Mouse (Mus musculus) kidney, postnatal 0 days (tissue): ENCODE data around the gene Acacb. TPM values are rescaled to one million over a fixed set of nuclear protein-coding genes. Genes with fewer than 3 reads are reported as not detected.

Experiments used
- ATAC-seq: fragments of 200-750 bp; cut with Nextera tagmentation; replicated peaks from 2 replicates; pipeline ENCODE4 v1.8.0; 2017; ENCODE audit warnings: low read depth, moderate number of reproducible peaks, moderate TSS enrichment, moderate library complexity; ENCODE audit not compliant: low FRiP score
- DNase-seq: peaks from one replicate; pipeline ENCODE4 v3.0.0-alpha.2; 2016; ENCODE audit warnings: low spot score
- H3K27ac ChIP-seq: fragments of 300-500 bp; sonication (generic); 2 replicates; pipeline ENCODE4 v1.5.1; 2014; ENCODE audit warnings: mild to moderate bottlenecking
- H3K27me3 ChIP-seq: fragments of 300-500 bp; sonication (generic); 2 replicates; pipeline ENCODE4 v1.6.1; 2014; ENCODE audit warnings: low read length, mixed read lengths; ENCODE audit not compliant: insufficient read depth
- H3K36me3 ChIP-seq: fragments of 300-500 bp; sonication (generic); 2 replicates; pipeline ENCODE4 v1.6.1; 2014; ENCODE audit warnings: low read length, mixed read lengths; ENCODE audit not compliant: insufficient read depth
- H3K4me1 ChIP-seq: fragments of 300-500 bp; sonication (generic); replicated peaks from 2 replicates; pipeline ENCODE4 v1.6.1; 2014; ENCODE audit warnings: antibody characterized with exemption, low read length, mixed read lengths; ENCODE audit not compliant: insufficient read depth
- H3K4me2 ChIP-seq: fragments of 300-500 bp; sonication (generic); 2 replicates; pipeline ENCODE4 v1.6.1; 2014; ENCODE audit warnings: mild to moderate bottlenecking, low read length, moderate library complexity, mixed read lengths
- H3K4me3 ChIP-seq: fragments of 300-500 bp; sonication (generic); replicated peaks from 2 replicates; pipeline ENCODE4 v1.5.1; 2014; ENCODE audit warnings: low read depth, low read length
- H3K9ac ChIP-seq: fragments of 300-500 bp; sonication (generic); 2 replicates; pipeline ENCODE4 v1.6.1; 2014; ENCODE audit warnings: low read depth, low read length
- H3K9me3 ChIP-seq: fragments of 300-500 bp; sonication (generic); replicated peaks from 2 replicates; pipeline ENCODE4 v1.6.1; 2016; ENCODE audit warnings: low read length, inconsistent platforms, mixed read lengths
- CTCF ChIP-seq: IDR thresholded peaks from 2 replicates; pipeline ENCODE4 v1.5.1; 2016; ENCODE audit warnings: antibody characterized with exemption, low read depth, mild to moderate bottlenecking, moderate library complexity
- whole genome bisulfite sequencing: fragments of 180-500 bp; shearing (Covaris S2); extraction: QIAGEN DNeasy Blood & Tissue Kit; methylation state at CpG from one replicate; pipeline ENCODE4 v1.1.7; 2014; 5-methylcytosine and 5-hydroxymethylcytosine counted together
- polyA plus RNA-seq: library from polyadenylated mRNA; unstranded; fragments of >200 nt; fragmentation: Nextera tagmentation; extraction: Ambion mirVana; gene quantifications from 2 replicates; pipeline ENCODE4 v1.2.1, GENCODE M21; 2015

Acacb gene
- polyA plus RNA-seq, 1 experiment from 2014 or later, result 4.4 TPM

DNA sequence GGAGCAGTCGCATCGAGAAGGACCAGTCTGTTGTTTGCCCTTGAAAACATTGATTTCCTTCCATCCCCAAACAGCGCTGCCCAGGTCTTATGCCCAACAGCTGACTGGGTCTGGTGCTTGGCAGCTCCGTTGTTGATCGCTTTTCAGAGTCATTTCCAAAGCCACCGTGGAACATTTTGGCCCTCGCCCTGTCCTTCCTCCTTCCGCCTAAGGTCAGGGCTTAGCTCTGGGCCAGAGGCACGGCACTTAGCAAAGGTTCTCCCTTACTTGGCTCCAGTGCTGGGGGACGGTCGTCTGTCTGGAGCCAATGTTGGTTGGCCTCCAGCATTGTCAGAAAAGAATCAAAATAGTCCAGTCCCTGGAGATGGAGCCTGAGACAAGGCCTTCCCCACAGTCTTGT lies 33.2 kb downstream of the Acacb start:
- no peak for TF ChIP-seq CTCF
- H3K9me3 ChIP-seq, result no peaks in the 10 kb centered on the region
- WGBS, result 80% methylated on average over 11 of the region's 11 CpGs
- H3K4me3 ChIP-seq, result no peak overlapping the region
- H3K27ac ChIP-seq, result no peak overlapping the region
- no peaks in the 10 kb centered on the region for H3K27me3 ChIP-seq
- DNase-seq, result no peak
- no peaks in the 10 kb centered on the region for H3K4me1 ChIP-seq
- no peak for ATAC-seq
- no peaks in the 10 kb centered on the region for H3K36me3 ChIP-seq
- no peak overlapping the region for H3K9ac ChIP-seq
- H3K4me2 ChIP-seq, result no peak overlapping the region

DNA sequence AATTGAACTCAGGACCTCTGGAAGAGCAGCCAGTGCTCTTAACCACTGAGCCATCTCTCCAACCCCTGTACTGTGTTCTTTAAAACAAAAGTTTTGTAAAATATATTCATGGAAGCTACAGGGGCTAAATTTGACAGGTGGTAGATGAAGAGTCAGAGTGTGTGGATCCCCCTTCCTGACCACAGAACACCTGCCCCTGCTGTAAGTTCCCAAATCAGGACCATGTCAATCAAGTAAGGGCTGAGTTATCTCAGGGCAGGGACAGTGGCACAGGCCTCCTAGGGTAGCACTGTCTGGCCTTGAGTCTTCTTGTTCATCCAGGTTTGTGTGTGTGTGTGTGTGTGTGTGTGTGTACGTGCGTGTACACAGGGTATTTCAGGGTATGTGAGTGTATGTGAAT lies 37.2 kb downstream of the Acacb start:
- Histone ChIP-seq H3K9me3 (no peaks in the 10 kb centered on the region), H3K27me3 (no peaks in the 10 kb centered on the region), H3K9ac (no peak overlapping the region), H3K27ac (no peak overlapping the region), H3K4me1 (no peaks in the 10 kb centered on the region), H3K36me3 (no peaks in the 10 kb centered on the region), H3K4me2 (no peak overlapping the region), H3K4me3 (no peak overlapping the region)
- 94% methylated on average over 2 of the region's 2 CpGs for WGBS
- no peak for ATAC-seq
- DNase-seq, result no peak
- TF ChIP-seq CTCF, result no peak

GRCm38 (mm10) chr5:114187108-114187507 lies 40.8 kb downstream of the Acacb start:
- Histone ChIP-seq H3K27me3 (no peaks in the 10 kb centered on the region), H3K9me3 (no peaks in the 10 kb centered on the region), H3K27ac (no peak overlapping the region), H3K9ac (no peak overlapping the region), H3K36me3 (no peaks in the 10 kb centered on the region), H3K4me2 (no peak overlapping the region), H3K4me3 (no peak overlapping the region), H3K4me1 (no peaks in the 10 kb centered on the region)
- DNase-seq, result no peak
- ATAC-seq, result no peak
- 66% methylated on average over 2 of the region's 2 CpGs for WGBS
- TF ChIP-seq CTCF, result peak; percentile 15; the same call in 1 of the 2 replicates

DNA sequence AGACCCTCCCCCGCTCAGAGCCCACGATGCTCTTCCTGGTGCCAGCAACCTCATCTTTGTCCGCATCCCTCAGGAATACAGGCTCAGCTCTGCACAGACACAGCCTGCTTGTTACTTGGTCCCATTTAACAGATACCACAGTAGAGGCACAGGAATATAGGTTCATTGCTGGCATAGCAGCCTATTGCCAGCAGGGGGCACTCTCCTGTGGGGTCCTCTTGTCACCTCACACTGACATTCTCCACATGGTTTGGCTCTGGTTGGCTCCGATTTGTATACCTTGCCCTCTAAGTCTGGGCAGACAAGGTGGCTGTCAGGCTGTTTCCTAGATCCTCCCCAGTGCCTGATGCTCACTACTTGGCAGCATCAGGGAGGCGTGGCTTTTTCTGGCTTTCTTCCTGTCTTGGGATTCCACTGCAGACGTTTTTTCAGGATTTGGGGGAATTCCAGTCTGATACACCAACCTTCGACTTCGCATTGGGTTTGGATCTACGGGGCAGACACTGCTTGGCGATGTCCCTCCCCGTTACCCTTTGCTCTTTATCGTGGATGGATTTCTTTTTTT lies 42.6 kb downstream of the Acacb start:
- no peaks in the 10 kb centered on the region for H3K4me1 ChIP-seq
- no peaks in the 10 kb centered on the region for H3K9me3 ChIP-seq
- H3K36me3 ChIP-seq, result no peaks in the 10 kb centered on the region
- 78% methylated on average over 12 of the region's 12 CpGs for WGBS
- DNase-seq (no peak), ATAC-seq (no peak)
- no peak overlapping the region for H3K4me3 ChIP-seq
- H3K27me3 ChIP-seq, result no peaks in the 10 kb centered on the region
- no peak overlapping the region for H3K9ac ChIP-seq
- peak; percentile 29; the same call in 1 of the 2 replicates for TF ChIP-seq CTCF
- H3K27ac ChIP-seq, result no peak overlapping the region
- no peak overlapping the region for H3K4me2 ChIP-seq

DNA sequence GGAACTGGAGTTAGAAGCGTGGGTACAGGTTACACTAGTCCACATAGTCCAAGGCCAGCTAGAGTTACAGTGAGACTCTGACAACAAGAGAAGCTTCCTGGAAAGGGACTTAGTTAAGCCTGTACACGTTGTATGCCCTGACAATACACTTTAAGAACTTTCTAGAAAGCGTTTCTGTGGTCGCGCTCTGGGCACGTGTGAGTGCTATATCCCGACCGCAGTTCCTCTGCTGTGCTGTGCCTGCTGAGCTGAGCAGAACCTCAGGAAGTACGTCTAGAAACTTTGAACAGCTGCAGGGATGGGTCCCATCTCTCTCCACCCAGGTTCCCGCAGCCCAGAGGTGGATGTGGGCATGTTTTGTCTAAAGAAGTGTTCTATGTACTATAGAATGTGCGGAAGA lies 47.8 kb downstream of the Acacb start:
- Histone ChIP-seq H3K4me1 (no peaks in the 10 kb centered on the region), H3K4me3 (no peak overlapping the region), H3K4me2 (no peak overlapping the region), H3K36me3 (no peaks in the 10 kb centered on the region), H3K27me3 (no peaks in the 10 kb centered on the region), H3K9ac (no peak overlapping the region), H3K9me3 (no peaks in the 10 kb centered on the region), H3K27ac (no peak overlapping the region)
- TF ChIP-seq CTCF, result no peak
- 84% methylated on average over 11 of the region's 11 CpGs for WGBS
- ATAC-seq (no peak), DNase-seq (no peak)

GRCm38 (mm10) chr5:114199116-114199777 lies 52.9 kb downstream of the Acacb start:
- H3K4me1 ChIP-seq, result no peaks in the 10 kb centered on the region
- peak overlapping the region; percentile 14; the same call in 1 of the 2 replicates for H3K4me2 ChIP-seq
- no peaks in the 10 kb centered on the region for H3K9me3 ChIP-seq
- no peaks in the 10 kb centered on the region for H3K36me3 ChIP-seq
- no peak overlapping the region for H3K4me3 ChIP-seq
- no peak overlapping the region for H3K9ac ChIP-seq
- H3K27ac ChIP-seq, result no peak overlapping the region
- DNase-seq, result peak; percentile 82
- no peaks in the 10 kb centered on the region for H3K27me3 ChIP-seq
- WGBS, result 7% methylated on average over 13 of the region's 13 CpGs
- ATAC-seq, result 0 out of 2 replicates have a peak, but pooled peaks have one; percentile 21
- no peak for TF ChIP-seq CTCF
